Mouse (Mus musculus): ENCODE results near the gene Nrp2. TPM values are rescaled to one million over a fixed set of nuclear protein-coding genes. Genes with fewer than 3 reads are reported as not detected.

Nrp2 gene
- total and polyA plus RNA-seq, 3 experiments, result not detected

DNA sequence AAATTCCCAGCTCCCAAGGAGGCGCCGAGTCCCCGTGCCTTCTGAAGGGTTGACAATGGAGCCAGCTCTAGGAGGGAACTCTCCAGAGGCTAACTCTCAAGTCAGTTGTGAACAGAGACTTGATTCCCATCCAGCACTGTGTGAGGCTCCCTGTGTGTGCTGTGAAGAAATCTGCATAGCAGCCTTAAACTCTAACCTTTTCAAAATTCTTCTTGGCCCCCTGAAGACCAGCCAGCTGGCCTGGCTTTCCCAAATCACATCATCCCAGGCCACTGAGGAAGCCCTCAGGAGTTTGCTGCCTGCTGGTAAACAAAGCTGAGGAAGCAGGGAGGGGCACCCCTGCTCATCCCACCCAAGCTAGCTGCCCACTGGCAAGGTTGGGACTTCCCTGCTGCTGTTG, 39.0 kb downstream of the Nrp2 start:
- H3K79me2 ChIP-seq (ENCODE audit: control insufficient read depth, insufficient read depth, low read length, poor library complexity), result no peaks in the 10 kb centered on the region
- H3K9ac ChIP-seq (ENCODE audit: control insufficient read depth, low read depth, low read length, poor library complexity, severe bottlenecking), result no peak overlapping the region
- H3K9me3 ChIP-seq (replicated peaks; ENCODE audit: insufficient read depth, low read length), result no peaks in the 10 kb centered on the region
- no peak overlapping the region for H3K4me3 ChIP-seq (ENCODE audit: control insufficient read depth in 1 of 2, insufficient read depth in 1 of 2, low read depth in 2 of 2, low read length in 2 of 2)
- H3K27me3 ChIP-seq (ENCODE audit: control insufficient read depth in 1 of 2, insufficient read depth in 2 of 2, low read length in 2 of 2), result no peaks in the 10 kb centered on the region
- H3K4me1 ChIP-seq (ENCODE audit: control insufficient read depth in 1 of 2, insufficient read depth in 2 of 2, low read length in 2 of 2), result no peaks in the 10 kb centered on the region
- H3K27ac ChIP-seq (ENCODE audit: control insufficient read depth, low read depth, low read length), result no peak overlapping the region
- H3K36me3 ChIP-seq (ENCODE audit: control insufficient read depth in 1 of 2, insufficient read depth in 2 of 2, low read length in 2 of 2), result no peaks in the 10 kb centered on the region
- DNase-seq (ENCODE audit: low read depth, low spot score), result no peak
- no peak for TF ChIP-seq MYB (IDR thresholded peaks at IDR 0.05; ENCODE audit: low read depth, low read length)
- no peak for TF ChIP-seq POLR2AphosphoS5 (IDR thresholded peaks at IDR 0.05; ENCODE audit: borderline replicate concordance, low read depth, low read length)
- TF ChIP-seq MAZ (IDR thresholded peaks at IDR 0.05; ENCODE audit: low read depth, low read length), result no peak
- no peak for TF ChIP-seq UBTF (IDR thresholded peaks at IDR 0.05; ENCODE audit: borderline replicate concordance, insufficient read depth, low read depth, low read length)
- TF ChIP-seq RCOR1 (IDR thresholded peaks at IDR 0.05; ENCODE audit: low read depth, low read length), result no peak
- TF ChIP-seq TBP (IDR thresholded peaks at IDR 0.05; ENCODE audit: low read depth, low read length), result no peak
- TF ChIP-seq ZNF384 (IDR thresholded peaks at IDR 0.05; ENCODE audit: low read depth, low read length), result no peak
- no peak for TF ChIP-seq POLR2AphosphoS2 (IDR thresholded peaks at IDR 0.05; ENCODE audit: low read length)
- no peak for TF ChIP-seq USF1 (IDR thresholded peaks at IDR 0.05; ENCODE audit: low read depth, low read length)
- no peak for TF ChIP-seq NRF1 (IDR thresholded peaks at IDR 0.05; ENCODE audit: insufficient read depth, low read depth, low read length, poor library complexity, severe bottlenecking)
- no peak for TF ChIP-seq ZKSCAN1 (IDR thresholded peaks at IDR 0.05; ENCODE audit: low read depth, low read length)
- TF ChIP-seq CTCF (IDR thresholded peaks at IDR 0.05 in 2 of 3, conservative IDR thresholded peaks at IDR 0.05 in 1 of 3; ENCODE audit: control insufficient read depth in 1 of 3, insufficient read depth in 1 of 3, low read depth in 2 of 3, low read length in 3 of 3, poor library complexity in 1 of 3, severe bottlenecking in 1 of 3), result no peak

- H3K36me3 ChIP-seq (ENCODE audit: control insufficient read depth in 1 of 2, insufficient read depth in 2 of 2, low read length in 2 of 2), result no peaks in the 10 kb centered on the region
- H3K4me3 ChIP-seq (ENCODE audit: control insufficient read depth in 1 of 2, insufficient read depth in 1 of 2, low read depth in 2 of 2, low read length in 2 of 2), result no peak overlapping the region
- no peak overlapping the region for H3K9ac ChIP-seq (ENCODE audit: control insufficient read depth, low read depth, low read length, poor library complexity, severe bottlenecking)
- no peaks in the 10 kb centered on the region for H3K27me3 ChIP-seq (ENCODE audit: control insufficient read depth in 1 of 2, insufficient read depth in 2 of 2, low read length in 2 of 2)
- no peak overlapping the region for H3K27ac ChIP-seq (ENCODE audit: control insufficient read depth, low read depth, low read length)
- DNase-seq (ENCODE audit: low read depth, low spot score), result no peak
- H3K4me1 ChIP-seq (ENCODE audit: control insufficient read depth in 1 of 2, insufficient read depth in 2 of 2, low read length in 2 of 2), result no peaks in the 10 kb centered on the region
- H3K9me3 ChIP-seq (replicated peaks; ENCODE audit: insufficient read depth, low read length), result no peaks in the 10 kb centered on the region
- TF ChIP-seq MAZ (IDR thresholded peaks at IDR 0.05; ENCODE audit: low read depth, low read length) (no peak), MXI1 (IDR thresholded peaks at IDR 0.05; ENCODE audit: low read depth, low read length) (no peak), GABPA (IDR thresholded peaks at IDR 0.05; ENCODE audit: low read depth, low read length) (no peak), ZKSCAN1 (IDR thresholded peaks at IDR 0.05; ENCODE audit: low read depth, low read length) (no peak), BHLHE40 (IDR thresholded peaks at IDR 0.05; ENCODE audit: borderline replicate concordance, low read depth, low read length) (no peak), MAFK (IDR thresholded peaks at IDR 0.05; ENCODE audit: borderline replicate concordance, low read depth, low read length) (no peak), RCOR1 (IDR thresholded peaks at IDR 0.05; ENCODE audit: low read depth, low read length) (no peak), USF2 (IDR thresholded peaks at IDR 0.05; ENCODE audit: borderline replicate concordance in 1 of 2, insufficient read depth in 1 of 2, low read depth in 1 of 2, low read length in 2 of 2) (no peak), CTCF (IDR thresholded peaks at IDR 0.05 in 2 of 3, conservative IDR thresholded peaks at IDR 0.05 in 1 of 3; ENCODE audit: control insufficient read depth in 1 of 3, insufficient read depth in 1 of 3, low read depth in 2 of 3, low read length in 3 of 3, poor library complexity in 1 of 3, severe bottlenecking in 1 of 3) (no peak), HCFC1 (IDR thresholded peaks at IDR 0.05; ENCODE audit: low read depth, low read length) (no peak), CHD2 (IDR thresholded peaks at IDR 0.05; ENCODE audit: low read length) (no peak), POLR2A (IDR thresholded peaks at IDR 0.05; ENCODE audit: control insufficient read depth in 1 of 2, insufficient read depth in 1 of 2, low read depth in 1 of 2, low read length in 2 of 2, poor library complexity in 1 of 2) (no peak), POLR2AphosphoS5 (IDR thresholded peaks at IDR 0.05; ENCODE audit: borderline replicate concordance, low read depth, low read length) (no peak), ELF1 (IDR thresholded peaks at IDR 0.05; ENCODE audit: low read depth, low read length) (no peak), ZMIZ1 (IDR thresholded peaks at IDR 0.05; ENCODE audit: low read depth, low read length) (no peak), EP300 (IDR thresholded peaks at IDR 0.05; ENCODE audit: low read depth in 1 of 2, low read length in 2 of 2) (no peak), E2F4 (IDR thresholded peaks at IDR 0.05; ENCODE audit: borderline replicate concordance, low read depth, low read length) (no peak), POLR2AphosphoS2 (IDR thresholded peaks at IDR 0.05; ENCODE audit: low read length) (no peak), MEF2A (IDR thresholded peaks at IDR 0.05; ENCODE audit: extremely low read depth, insufficient replicate concordance, low read depth, low read length, poor library complexity, severe bottlenecking) (no peak), CHD1 (IDR thresholded peaks at IDR 0.05; ENCODE audit: low read depth, low read length) (no peak)
- no peaks in the 10 kb centered on the region for H3K79me2 ChIP-seq (ENCODE audit: control insufficient read depth, insufficient read depth, low read length, poor library complexity)
Observed at GRCm38 (mm10) chr1:62743064-62743694, 40.1 kb downstream of the Nrp2 start.
